In genomic region chr1:4598425-4598824, GRCm38 (mm10) we compare ENCODE assay signal across 23 mouse cellular contexts.
"Had no signal": no experiment of that assay in that cellular context is flagged by ENCODE, and none has a peak within 500 bp of the region (broad histone marks: within the 10 kb centered on the region; RNA-seq: fewer than 3 reads in every experiment).

No protein-coding gene starts in this region.

- H3K4me1 ChIP-seq: heart, embryonic 13.5 days; heart, embryonic 15.5 days; hindbrain, embryonic 13.5 days; hindbrain, embryonic 15.5 days; limb, embryonic 10.5 days; limb, embryonic 12.5 days; liver, embryonic 15.5 days had no signal

- H3K27ac ChIP-seq: heart, adult 2 months; heart, embryonic 13.5 days; heart, embryonic 15.5 days; hindbrain, embryonic 13.5 days; hindbrain, embryonic 15.5 days; hindbrain, postnatal 0 days; layer of hippocampus, adult 2 months; left cerebral cortex, adult 2 months; limb, embryonic 10.5 days; limb, embryonic 12.5 days; liver, embryonic 13.5 days; liver, embryonic 15.5 days had no signal

- DNase-seq: gastrocnemius, postnatal 14 days; gastrocnemius, postnatal 36 days; heart, adult 11 months; heart, adult 2 months; heart, postnatal 14 days; heart, postnatal 36 days; kidney, adult 11 months; kidney, postnatal 10 days; kidney, postnatal 25 days; kidney, postnatal 4 days; liver, embryonic 13.5 days had no signal

- H3K27me3 ChIP-seq: heart, embryonic 13.5 days; heart, embryonic 15.5 days; hindbrain, embryonic 13.5 days; hindbrain, embryonic 15.5 days; limb, embryonic 12.5 days; liver, embryonic 13.5 days; liver, embryonic 15.5 days had no signal

- H3K9me3 ChIP-seq: heart, embryonic 13.5 days; heart, embryonic 15.5 days; hindbrain, embryonic 13.5 days; hindbrain, embryonic 15.5 days; limb, embryonic 10.5 days; limb, embryonic 12.5 days; liver, embryonic 13.5 days; liver, embryonic 15.5 days had no signal

- H3K4me3 ChIP-seq: heart, adult 2 months; heart, embryonic 13.5 days; heart, embryonic 15.5 days; hindbrain, embryonic 13.5 days; hindbrain, embryonic 15.5 days; layer of hippocampus, adult 2 months; left cerebral cortex, adult 2 months; limb, embryonic 10.5 days; limb, embryonic 12.5 days; liver, embryonic 13.5 days; liver, embryonic 15.5 days had no signal

- H3K4me2 ChIP-seq: heart, embryonic 11.5 days; heart, embryonic 13.5 days; heart, embryonic 15.5 days; hindbrain, embryonic 13.5 days; hindbrain, embryonic 15.5 days; limb, embryonic 12.5 days; liver, embryonic 13.5 days; liver, embryonic 15.5 days had no signal

- H3K36me3 ChIP-seq: heart, embryonic 13.5 days; heart, embryonic 15.5 days; hindbrain, embryonic 13.5 days; hindbrain, embryonic 15.5 days; limb, embryonic 10.5 days; limb, embryonic 12.5 days; liver, embryonic 13.5 days; liver, embryonic 15.5 days had no signal

- ATAC-seq: hindbrain, postnatal 0 days; intestine, embryonic 16.5 days had no signal

- H3K9ac ChIP-seq: heart, embryonic 13.5 days; heart, embryonic 15.5 days; hindbrain, embryonic 13.5 days; hindbrain, embryonic 15.5 days; limb, embryonic 12.5 days; liver, embryonic 13.5 days; liver, embryonic 15.5 days had no signal
